Mouse (Mus musculus) embryonic facial prominence, embryonic 15.5 days (tissue): Measurements from ENCODE around the gene Vps16. TPM values are rescaled to one million over a fixed set of nuclear protein-coding genes. Genes with fewer than 3 reads are reported as not detected.

Experiments used
- ATAC-seq: fragments of 200-750 bp; cut with Nextera tagmentation; 2 replicates; pipeline ENCODE4 v1.8.0; 2017; ENCODE audit warnings: low read depth, moderate TSS enrichment; ENCODE audit not compliant: insufficient number of reproducible peaks, low FRiP score, low TSS enrichment
- H3K27ac ChIP-seq: fragments of 300-500 bp; sonication (generic); replicated peaks from 2 replicates; pipeline ENCODE4 v1.5.1; 2015; ENCODE audit warnings: mild to moderate bottlenecking, inconsistent platforms
- H3K27me3 ChIP-seq: fragments of 300-500 bp; sonication (generic); 2 replicates; pipeline ENCODE4 v1.6.1; 2015; ENCODE audit warnings: inconsistent platforms
- H3K36me3 ChIP-seq: fragments of 300-500 bp; sonication (generic); 2 replicates; pipeline ENCODE4 v1.6.1; 2015; ENCODE audit warnings: mild to moderate bottlenecking, inconsistent platforms
- H3K4me1 ChIP-seq: fragments of 300-500 bp; sonication (generic); 2 replicates; pipeline ENCODE4 v1.6.1; 2015; ENCODE audit warnings: inconsistent platforms
- H3K4me2 ChIP-seq: fragments of 300-500 bp; sonication (generic); replicated peaks from 2 replicates; pipeline ENCODE4 v1.6.1; 2015; ENCODE audit warnings: mild to moderate bottlenecking, inconsistent platforms
- H3K4me3 ChIP-seq: fragments of 300-500 bp; sonication (generic); replicated peaks from 2 replicates; pipeline ENCODE4 v1.5.1; 2015; ENCODE audit warnings: mild to moderate bottlenecking, inconsistent platforms
- H3K9ac ChIP-seq: fragments of 300-500 bp; sonication (generic); 2 replicates; pipeline ENCODE4 v1.6.1; 2015; ENCODE audit warnings: inconsistent platforms
- H3K9me3 ChIP-seq: fragments of 300-500 bp; sonication (generic); replicated peaks from 2 replicates; pipeline ENCODE4 v1.6.1; 2016; ENCODE audit warnings: inconsistent platforms
- WGBS: fragments of 180-500 bp; shearing (Covaris S2); methylation state at CpG from one replicate; pipeline ENCODE4 v1.1.7; 2015; 5-methylcytosine and 5-hydroxymethylcytosine counted together
- polyA plus RNA-seq: library from polyadenylated mRNA; unstranded; fragments of >200 nt; fragmentation: Nextera tagmentation; extraction: Ambion mirVana; gene quantifications from 2 replicates; pipeline ENCODE4 v1.2.1, GENCODE M21; 2015

Vps16 gene
- 84.4 and 103 TPM in 2 replicates for polyA plus RNA-seq

- H3K27ac ChIP-seq = peak within 1 kb of the TSS; percentile 94
- peaks cover 11% of the 10 kb centered on the region for H3K36me3 ChIP-seq
Measured at GRCm38 (mm10) chr2:130424126-130424853, at the start of gene Vps16, which contains the start of gene Pced1a. Gene Vps16, plus strand, starts transcription at chr2:130424339. Gene Pced1a, minus strand, starts transcription at chr2:130424701.

GRCm38 (mm10) chr2:130374951-130375350 is 49.2 kb upstream of the Vps16 start:
- no peak overlapping the region for H3K4me2 ChIP-seq
- no peaks in the 10 kb centered on the region for H3K36me3 ChIP-seq
- H3K4me3 ChIP-seq = no peak overlapping the region
- H3K27ac ChIP-seq = no peak overlapping the region
- H3K4me1 ChIP-seq = no peaks in the 10 kb centered on the region
- ATAC-seq = 0 out of 2 replicates have a peak, but pooled peaks have one; percentile 39
- no peak overlapping the region for H3K9ac ChIP-seq
- 57% methylated on average over 4 of the region's 4 CpGs for WGBS
- H3K9me3 ChIP-seq = no peaks in the 10 kb centered on the region
- H3K27me3 ChIP-seq = no peaks in the 10 kb centered on the region

More at GRCm38 (mm10) chr2:130424126-130424853, at the start of gene Vps16, which contains the start of gene Pced1a:
- peak; percentile 95 for ATAC-seq
- Histone ChIP-seq H3K27me3 (no peaks in the 10 kb centered on the region), H3K4me3 (peak within 1 kb of the TSS; percentile 82), H3K9me3 (no peaks in the 10 kb centered on the region), H3K4me1 (peaks cover 22% of the 10 kb centered on the region), H3K4me2 (peak within 1 kb of the TSS; percentile 86), H3K9ac (peak within 1 kb of the TSS; percentile 68)
- WGBS = under 1% methylated on average over 58 of the region's 58 CpGs

- Histone ChIP-seq H3K36me3 (no peaks in the 10 kb centered on the region), H3K4me3 (no peak overlapping the region), H3K9me3 (no peaks in the 10 kb centered on the region), H3K27me3 (no peaks in the 10 kb centered on the region), H3K4me1 (no peaks in the 10 kb centered on the region), H3K4me2 (no peak overlapping the region), H3K27ac (no peak overlapping the region), H3K9ac (no peak overlapping the region)
- ATAC-seq = no peak
- WGBS = 35% methylated on average over 3 of the region's 3 CpGs
Measured at GRCm38 (mm10) chr2:130383205-130383604, 40.9 kb upstream of the Vps16 start.

GRCm38 (mm10) chr2:130383895-130384294 is 40.2 kb upstream of the Vps16 start:
- Histone ChIP-seq H3K4me1 (no peaks in the 10 kb centered on the region), H3K9ac (no peak overlapping the region), H3K27ac (no peak overlapping the region), H3K4me2 (no peak overlapping the region), H3K27me3 (no peaks in the 10 kb centered on the region), H3K36me3 (no peaks in the 10 kb centered on the region), H3K9me3 (no peaks in the 10 kb centered on the region), H3K4me3 (no peak overlapping the region)
- ATAC-seq = no peak
- WGBS = 61% methylated on average over 6 of the region's 6 CpGs

GRCm38 (mm10) chr2:130386212-130386611 is 37.9 kb upstream of the Vps16 start:
- no peak for ATAC-seq
- Histone ChIP-seq H3K4me2 (no peak overlapping the region), H3K9me3 (no peaks in the 10 kb centered on the region), H3K27ac (no peak overlapping the region), H3K4me3 (no peak overlapping the region), H3K27me3 (no peaks in the 10 kb centered on the region), H3K4me1 (no peaks in the 10 kb centered on the region), H3K9ac (no peak overlapping the region), H3K36me3 (no peaks in the 10 kb centered on the region; the same call in 1 of the 2 replicates)
- 68% methylated on average over 1 of the region's 1 CpGs for WGBS

GRCm38 (mm10) chr2:130388796-130389195 is 35.3 kb upstream of the Vps16 start:
- Histone ChIP-seq H3K36me3 (peaks cover 12% of the 10 kb centered on the region), H3K27ac (no peak overlapping the region), H3K4me1 (no peaks in the 10 kb centered on the region), H3K9ac (no peak overlapping the region), H3K4me2 (no peak overlapping the region), H3K9me3 (no peaks in the 10 kb centered on the region), H3K27me3 (no peaks in the 10 kb centered on the region), H3K4me3 (no peak overlapping the region)
- 76% methylated on average over 2 of the region's 2 CpGs for WGBS
- ATAC-seq = no peak

- 79% methylated on average over 11 of the region's 11 CpGs for WGBS
- peaks cover 4% of the 10 kb centered on the region; the same call in 1 of the 2 replicates for H3K4me1 ChIP-seq
- H3K27ac ChIP-seq = no peak overlapping the region
- no peak overlapping the region for H3K9ac ChIP-seq
- H3K9me3 ChIP-seq = no peaks in the 10 kb centered on the region
- H3K27me3 ChIP-seq = no peaks in the 10 kb centered on the region
- peaks cover 28% of the 10 kb centered on the region for H3K36me3 ChIP-seq
- H3K4me2 ChIP-seq = no peak overlapping the region
- ATAC-seq = no peak
- no peak overlapping the region for H3K4me3 ChIP-seq
Measured at GRCm38 (mm10) chr2:130390993-130391625, 33.0 kb upstream of the Vps16 start.

- Histone ChIP-seq H3K4me1 (peaks cover 18% of the 10 kb centered on the region; the same call in 1 of the 2 replicates), H3K4me2 (no peak overlapping the region), H3K9ac (no peak overlapping the region), H3K27me3 (no peaks in the 10 kb centered on the region), H3K27ac (no peak overlapping the region), H3K9me3 (no peaks in the 10 kb centered on the region), H3K36me3 (peaks cover 28% of the 10 kb centered on the region), H3K4me3 (no peak overlapping the region)
- no peak for ATAC-seq
- 72% methylated on average over 3 of the region's 3 CpGs for WGBS
Measured at GRCm38 (mm10) chr2:130392836-130393235, 31.3 kb upstream of the Vps16 start.

- H3K4me3 ChIP-seq = no peak overlapping the region
- 92% methylated on average over 11 of the region's 11 CpGs for WGBS
Measured at GRCm38 (mm10) chr2:130395696-130396095, 28.4 kb upstream of the Vps16 start.

GRCm38 (mm10) chr2:130397186-130397985 is 26.8 kb upstream of the Vps16 start, which contains the start of gene Cpxm1:
Gene Cpxm1, minus strand, starts transcription at chr2:130397574.
- peak; percentile 87 for ATAC-seq
- H3K9ac ChIP-seq = peak within 1 kb of the TSS; percentile 81
- peaks cover 24% of the 10 kb centered on the region; the same call in 1 of the 2 replicates for H3K4me1 ChIP-seq
- peak within 1 kb of the TSS; percentile 81 for H3K4me2 ChIP-seq
- H3K9me3 ChIP-seq = no peaks in the 10 kb centered on the region
- peak within 1 kb of the TSS; percentile 69 for H3K4me3 ChIP-seq
- no peaks in the 10 kb centered on the region for H3K27me3 ChIP-seq
- WGBS = under 1% methylated on average over 40 of the region's 53 CpGs
- peaks cover 28% of the 10 kb centered on the region for H3K36me3 ChIP-seq
- H3K27ac ChIP-seq = peak within 1 kb of the TSS; percentile 82

More at GRCm38 (mm10) chr2:130395696-130396095, 28.4 kb upstream of the Vps16 start:
- no peak for ATAC-seq
- Histone ChIP-seq H3K27ac (no peak overlapping the region), H3K9ac (no peak overlapping the region), H3K36me3 (peaks cover 28% of the 10 kb centered on the region), H3K27me3 (no peaks in the 10 kb centered on the region), H3K4me2 (no peak overlapping the region), H3K4me1 (peaks cover 24% of the 10 kb centered on the region; the same call in 1 of the 2 replicates), H3K9me3 (no peaks in the 10 kb centered on the region)
